Mouse (Mus musculus) frontal cortex, adult 2 months (tissue): ENCODE results near the gene Luc7l3. TPM values are rescaled to one million over a fixed set of nuclear protein-coding genes. Genes with fewer than 3 reads are reported as not detected.
A peak's percentile ranks its signal among the peaks of the same experiment; 100 is the strongest.
"Not testable (repeated sequence)": the region's sequence is repeated elsewhere in the genome, so short reads cannot be mapped to it uniquely, and the experiment has no call there.

Source experiments
- DNase-seq, 2 experiments: peaks; one replicate each; pipeline ENCODE4 v3.0.0; 2022; ENCODE audit warnings: low spot score in 1 of 2; ENCODE audit errors: extremely low spot score in 1 of 2
- polyA plus RNA-seq: library from polyadenylated mRNA; depleted of rRNA; stranded (reverse); fragments of >200 nt; gene quantifications from 2 replicates; pipeline ENCODE4 v1.2.3, GENCODE M21; 2012

The Luc7l3 gene
- polyA plus RNA-seq, 1 experiment = 209 TPM

DNA sequence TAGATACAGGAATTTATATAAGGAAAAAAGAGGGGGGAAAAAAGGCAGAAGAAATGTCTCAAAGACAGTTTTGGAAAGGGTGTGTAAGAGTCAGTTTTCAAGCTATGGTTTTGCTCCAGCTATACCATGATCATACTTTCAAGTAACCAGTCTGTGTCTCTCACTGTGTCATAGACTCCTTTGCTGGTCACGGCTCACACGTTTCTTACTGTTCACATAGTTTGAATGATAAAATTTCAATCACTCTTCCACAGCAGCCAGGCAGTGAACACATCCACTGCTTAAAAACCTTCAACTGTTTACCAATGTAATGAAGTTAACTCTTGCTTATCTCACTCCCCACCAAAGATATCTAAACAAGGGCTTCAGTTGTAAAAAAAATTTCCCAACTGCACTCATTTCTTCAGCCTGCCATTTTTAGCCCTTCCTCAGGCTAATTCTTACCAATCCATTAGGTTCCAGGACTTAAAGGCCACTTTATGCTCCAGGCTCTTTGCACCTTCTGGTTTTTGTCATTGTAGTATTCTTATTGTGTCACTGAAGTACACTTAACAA is 7.6 kb downstream of the Luc7l3 start:
- no peak for DNase-seq

DNA sequence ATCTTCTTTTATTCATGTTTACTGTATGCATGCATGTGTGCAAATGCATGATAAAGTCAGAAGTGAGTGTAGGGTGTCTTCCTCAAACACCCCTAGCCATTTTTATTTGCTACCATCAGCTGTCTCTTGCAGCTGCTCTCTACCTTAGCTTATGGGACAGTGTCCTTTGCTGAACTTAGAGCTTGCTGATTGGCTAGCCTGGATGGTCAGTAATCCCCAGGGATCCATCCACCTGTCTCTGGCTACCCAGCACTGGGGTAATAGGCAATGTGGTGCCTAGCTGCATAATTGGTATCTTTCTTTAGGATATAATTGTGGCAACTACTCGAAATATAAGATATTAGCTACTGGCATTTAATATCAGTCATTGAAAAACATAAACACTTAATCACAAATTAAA is 9.1 kb downstream of the Luc7l3 start:
- no peak for DNase-seq

DNA sequence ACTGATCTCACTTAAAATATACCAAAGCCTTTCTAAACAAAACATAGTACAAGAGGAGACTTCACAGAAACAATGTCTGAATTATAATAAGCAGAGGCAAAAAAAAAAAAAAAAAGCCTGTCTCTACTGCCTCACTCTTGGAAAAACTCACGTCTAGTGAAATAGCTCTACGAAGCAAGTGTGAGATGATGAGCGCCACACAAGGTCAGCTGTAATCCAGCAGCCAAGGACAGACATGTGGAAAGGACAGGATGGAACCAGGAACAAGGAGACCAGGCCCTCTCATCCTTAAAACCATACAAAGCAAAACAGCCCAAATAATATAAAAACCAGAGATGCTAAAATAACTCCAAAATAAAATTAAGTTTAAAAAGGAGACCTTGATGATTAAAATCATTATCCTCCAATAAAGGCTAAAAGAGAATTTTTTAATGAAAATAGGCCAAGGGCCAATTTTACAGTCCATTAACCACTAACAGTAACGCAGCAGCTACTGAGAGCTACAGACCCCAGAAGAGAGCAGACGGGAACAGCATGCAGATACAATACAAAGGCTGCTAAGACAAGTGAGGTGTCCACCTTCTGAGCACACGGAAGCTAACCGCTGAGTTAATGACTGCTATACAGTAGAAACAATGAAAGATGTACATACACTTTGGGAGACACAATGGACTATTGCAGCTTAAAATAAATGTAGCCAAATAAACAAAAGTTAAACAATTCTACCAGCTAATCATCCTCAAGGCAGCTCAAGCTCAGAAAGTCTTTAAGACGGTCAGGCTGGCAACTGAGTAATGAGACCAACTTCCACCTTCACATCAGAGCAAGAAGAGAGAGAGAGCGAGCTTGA is 26.6 kb downstream of the Luc7l3 start:
- no peak for DNase-seq

- no peak for DNase-seq
Measured at GRCm38 (mm10) chr11:94290062-94290740, 31.6 kb downstream of the Luc7l3 start.

- no peak for DNase-seq
Measured at GRCm38 (mm10) chr11:94287105-94287504, 34.7 kb downstream of the Luc7l3 start.

- DNase-seq = no peak
Measured at GRCm38 (mm10) chr11:94285886-94286574, 35.8 kb downstream of the Luc7l3 start.

DNA sequence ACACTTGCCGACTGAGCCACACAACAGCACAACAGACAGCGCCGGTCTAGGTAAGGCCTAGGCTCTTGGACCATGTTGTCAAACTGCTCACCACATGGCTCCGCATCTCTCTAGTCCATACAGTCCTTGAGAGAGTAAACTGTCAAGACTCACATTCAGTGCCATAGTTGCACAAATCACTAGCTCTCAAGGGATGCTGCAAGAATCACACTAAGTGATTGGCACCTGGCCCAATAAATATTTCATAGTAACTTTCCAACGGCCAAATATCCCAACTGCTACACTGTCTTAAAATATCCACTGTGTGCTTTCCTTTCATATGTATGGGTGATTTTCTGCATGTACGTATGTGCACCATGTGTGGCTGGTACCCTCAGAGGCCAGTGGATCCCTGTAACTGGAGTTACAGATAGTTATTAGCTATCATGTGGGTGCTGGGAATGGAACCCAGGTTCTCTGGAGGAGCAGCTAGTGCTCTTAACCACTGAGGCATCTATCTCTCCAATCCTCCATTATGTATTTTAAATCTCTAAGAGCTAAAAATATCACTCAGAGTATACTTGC is 38.2 kb downstream of the Luc7l3 start:
- DNase-seq = no peak

GRCm38 (mm10) chr11:94282291-94282690 is 39.5 kb downstream of the Luc7l3 start:
- DNase-seq = no peak

- peak in 1 of 2 experiments; percentile 19 for DNase-seq
Measured at GRCm38 (mm10) chr11:94281199-94282181, 40.3 kb downstream of the Luc7l3 start, which contains the start of gene Gm21885. Gene Gm21885, plus strand, starts transcription at chr11:94281873.

DNA sequence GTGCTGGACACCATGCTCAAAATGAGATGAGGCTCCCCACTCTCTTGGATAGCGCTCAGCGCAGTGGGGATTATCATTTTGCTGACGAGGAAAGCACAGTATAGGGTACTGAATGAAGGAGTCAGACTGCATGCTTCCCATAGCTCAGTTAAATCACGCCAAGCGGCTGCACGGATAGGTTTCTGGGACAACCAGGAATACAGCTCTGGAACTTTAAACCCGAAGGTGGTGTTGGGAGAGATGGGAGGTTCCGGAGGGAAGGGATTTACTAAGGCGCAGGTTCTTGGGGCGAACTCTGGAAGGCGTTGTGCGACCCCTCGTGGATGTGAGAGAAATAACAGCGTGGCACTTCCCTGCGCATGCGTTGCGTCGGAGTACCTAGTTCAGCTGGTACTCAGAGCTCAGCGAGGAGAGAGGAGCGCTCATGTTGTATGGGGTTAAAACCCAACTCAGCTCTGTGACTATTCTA is 44.9 kb downstream of the Luc7l3 start:
- DNase-seq = peak; percentile 89 to 98

DNA sequence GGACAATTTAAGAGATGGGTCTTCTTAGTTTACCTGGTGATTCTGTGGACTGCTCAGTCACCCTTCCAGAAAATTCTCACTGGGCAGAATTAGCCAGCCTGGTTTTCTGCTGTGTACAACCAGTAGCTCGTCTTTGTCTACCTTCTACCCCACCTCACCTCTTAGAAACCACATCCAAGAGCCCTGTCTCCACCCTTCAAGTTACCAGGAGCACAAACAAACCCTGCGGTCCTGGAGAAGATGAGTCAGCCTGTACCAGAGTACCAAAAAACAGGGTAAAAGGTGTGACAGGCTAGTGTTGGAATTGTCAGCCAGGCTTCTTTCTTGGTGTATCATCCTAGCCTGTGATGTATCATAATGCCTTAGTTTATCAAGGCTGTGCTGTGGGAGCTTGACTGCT is 46.1 kb downstream of the Luc7l3 start:
- DNase-seq = no peak

- no peak for DNase-seq
Measured at GRCm38 (mm10) chr11:94275226-94275625, 46.6 kb downstream of the Luc7l3 start.

DNA sequence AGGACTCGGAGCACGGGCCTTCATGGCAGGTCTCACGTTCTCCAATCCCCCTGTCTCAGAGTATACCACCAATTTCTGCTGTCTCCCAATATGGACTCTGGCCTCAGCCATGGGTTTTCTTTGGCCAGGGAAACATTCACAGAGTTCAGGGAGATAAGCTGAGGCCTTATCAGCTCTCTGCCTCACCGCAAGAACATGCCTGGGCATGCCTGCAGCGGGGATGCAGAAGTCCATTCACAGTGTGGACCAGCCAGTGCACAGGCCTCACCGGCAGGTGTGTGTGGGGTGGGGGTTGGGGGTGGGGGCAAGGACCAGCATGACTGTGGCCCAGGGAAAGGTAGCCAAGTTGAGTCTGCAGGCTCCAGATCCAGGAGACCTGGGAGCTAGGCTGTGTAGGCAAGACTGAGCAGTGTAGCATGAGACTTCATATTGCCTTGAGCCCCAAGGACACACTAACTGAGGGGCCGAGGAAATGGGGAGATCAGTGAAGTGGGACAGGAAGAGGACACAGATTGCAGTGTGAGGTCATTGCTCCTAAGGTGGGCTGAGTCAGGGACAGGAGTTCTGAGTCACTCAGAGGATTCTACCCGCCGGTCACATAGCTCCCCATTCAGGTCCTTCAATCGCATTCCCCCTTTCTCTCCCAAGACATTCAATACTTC is 47.5 kb downstream of the Luc7l3 start:
- DNase-seq = no peak

DNA sequence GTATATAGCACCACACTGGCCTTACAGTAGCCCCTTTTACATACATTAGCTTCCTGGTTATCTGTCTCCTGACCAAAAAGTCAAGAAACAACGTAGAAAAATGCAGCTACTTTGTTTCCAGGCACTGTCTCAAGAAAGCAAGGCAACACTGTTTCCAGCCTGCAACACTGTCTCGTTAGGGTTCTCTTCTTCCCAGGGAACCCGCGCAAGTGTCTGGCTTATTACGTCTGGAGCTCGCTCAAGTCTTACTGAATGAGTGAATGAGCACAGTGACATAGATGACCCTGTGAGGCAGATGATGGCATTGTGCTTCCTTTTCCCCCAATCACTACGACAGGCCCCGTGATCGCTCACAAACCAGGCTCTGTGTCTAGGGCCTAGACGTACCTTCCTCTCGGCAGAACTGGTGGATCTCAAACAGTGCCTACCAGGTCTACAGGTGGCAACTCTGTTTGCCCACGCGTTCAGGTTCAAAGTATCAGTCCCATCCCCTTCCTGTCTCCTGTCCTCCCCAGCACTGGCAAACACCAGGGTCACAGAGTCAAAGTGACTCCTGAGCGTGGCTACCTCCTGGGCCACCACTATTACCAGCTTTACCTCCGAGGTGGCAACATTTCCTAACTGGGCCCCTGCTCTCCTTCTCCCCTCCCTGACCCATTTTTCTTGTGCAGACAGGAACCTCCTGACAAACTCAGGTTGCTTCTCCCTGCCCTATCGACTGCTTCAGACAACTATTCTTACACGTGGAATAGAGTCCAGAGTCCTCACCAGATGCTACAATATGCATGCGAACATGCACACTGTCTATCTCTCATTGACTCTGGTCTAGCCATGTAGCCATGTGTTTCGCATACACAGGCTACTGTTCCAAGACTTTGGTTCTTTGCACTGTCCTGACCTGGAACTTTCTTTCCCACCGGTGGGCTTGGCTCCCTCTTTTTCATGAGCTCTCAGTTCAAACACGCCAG is 48.5 kb downstream of the Luc7l3 start:
- no peak for DNase-seq

DNA sequence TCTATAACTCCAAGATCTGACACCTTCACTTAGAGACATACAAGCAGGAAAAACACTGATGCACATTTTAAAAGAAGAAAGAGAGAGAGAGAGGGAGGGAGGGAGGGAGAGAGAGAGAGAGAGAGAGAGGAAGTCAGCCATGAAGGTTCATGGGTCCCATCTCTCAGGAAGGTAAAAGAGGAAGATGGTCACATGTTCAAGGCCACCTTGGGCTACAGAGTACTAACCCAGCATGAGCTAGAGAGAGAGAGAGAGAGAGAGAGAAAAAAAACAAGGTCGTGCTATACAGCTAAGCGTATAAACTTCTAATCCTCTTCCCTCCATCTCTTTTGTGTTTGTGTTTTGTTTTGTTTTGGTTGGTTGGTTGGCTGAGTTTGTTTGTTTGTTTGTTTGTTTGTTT is 50.8 kb downstream of the Luc7l3 start:
- DNase-seq = no peak

GRCm38 (mm10) chr11:94269906-94270305 is 51.9 kb downstream of the Luc7l3 start:
- DNase-seq = no peak

DNA sequence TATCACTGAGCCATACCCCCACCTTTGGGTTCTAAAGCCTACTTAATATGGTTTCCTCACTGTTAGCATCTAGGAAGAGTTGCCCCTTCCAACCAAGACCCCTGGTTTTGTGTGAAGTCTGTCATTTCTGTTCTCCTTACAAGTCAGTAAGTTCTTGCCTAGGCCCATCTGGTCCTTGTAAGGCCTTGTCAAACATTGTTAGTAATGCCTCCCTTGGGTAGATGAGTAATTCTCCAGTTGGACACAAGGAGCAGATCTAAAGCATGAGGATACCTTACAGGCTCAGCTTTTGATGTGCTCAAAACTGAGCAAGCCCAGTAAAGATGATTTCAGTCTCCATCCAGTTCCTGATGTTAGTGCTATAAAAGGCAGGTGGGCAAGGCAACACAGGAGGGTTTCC is 53.0 kb downstream of the Luc7l3 start:
- no peak for DNase-seq

- not testable (repeated sequence) for DNase-seq
Measured at GRCm38 (mm10) chr11:94266155-94266554, 55.6 kb downstream of the Luc7l3 start.
